Mouse (Mus musculus) embryonic facial prominence, embryonic 12.5 days (tissue): ENCODE measurements around the gene Vamp8. TPM values are rescaled to one million over a fixed set of nuclear protein-coding genes. Genes with fewer than 3 reads are reported as not detected.

Experiments used
- ATAC-seq: fragments of 200-750 bp; cut with Nextera tagmentation; 2 replicates; pipeline ENCODE4 v1.8.0; 2017; ENCODE audit not compliant: insufficient number of reproducible peaks, insufficient read depth, low FRiP score, low TSS enrichment
- H3K27ac ChIP-seq: fragments of 300-500 bp; sonication (generic); 2 replicates; pipeline ENCODE4 v1.5.1; 2016; ENCODE audit warnings: mild to moderate bottlenecking
- H3K27me3 ChIP-seq: fragments of 300-500 bp; sonication (generic); 2 replicates; pipeline ENCODE4 v1.6.1; 2016; ENCODE audit warnings: mild to moderate bottlenecking, moderate library complexity
- H3K36me3 ChIP-seq: fragments of 300-500 bp; sonication (generic); 2 replicates; pipeline ENCODE4 v1.6.1; 2016; ENCODE audit warnings: mild to moderate bottlenecking
- H3K4me1 ChIP-seq: fragments of 300-500 bp; sonication (generic); 2 replicates; pipeline ENCODE4 v1.6.1; 2016
- H3K4me2 ChIP-seq: fragments of 300-500 bp; sonication (generic); replicated peaks from 2 replicates; pipeline ENCODE4 v1.6.1; 2016; ENCODE audit warnings: mild to moderate bottlenecking, moderate library complexity
- H3K4me3 ChIP-seq: fragments of 300-500 bp; sonication (generic); 2 replicates; pipeline ENCODE4 v1.5.1; 2016; ENCODE audit warnings: mild to moderate bottlenecking
- H3K9ac ChIP-seq: fragments of 300-500 bp; sonication (generic); 2 replicates; pipeline ENCODE4 v1.6.1; 2016; ENCODE audit warnings: mild to moderate bottlenecking, moderate library complexity
- H3K9me3 ChIP-seq: fragments of 300-500 bp; sonication (generic); 2 replicates; pipeline ENCODE4 v1.6.1; 2016; ENCODE audit warnings: mild to moderate bottlenecking, moderate library complexity
- whole genome bisulfite sequencing: fragments of 180-500 bp; shearing (Covaris S2); methylation state at CpG from one replicate; pipeline ENCODE4 v1.1.7; 2016; 5-methylcytosine and 5-hydroxymethylcytosine counted together
- polyA plus RNA-seq: library from polyadenylated mRNA; unstranded; fragments of >200 nt; fragmentation: Nextera tagmentation; extraction: Ambion mirVana; gene quantifications from 2 replicates; pipeline ENCODE4 v1.2.1, GENCODE M21; 2016

The Vamp8 gene
- 90.7 and 98.1 TPM in 2 replicates for polyA plus RNA-seq

DNA sequence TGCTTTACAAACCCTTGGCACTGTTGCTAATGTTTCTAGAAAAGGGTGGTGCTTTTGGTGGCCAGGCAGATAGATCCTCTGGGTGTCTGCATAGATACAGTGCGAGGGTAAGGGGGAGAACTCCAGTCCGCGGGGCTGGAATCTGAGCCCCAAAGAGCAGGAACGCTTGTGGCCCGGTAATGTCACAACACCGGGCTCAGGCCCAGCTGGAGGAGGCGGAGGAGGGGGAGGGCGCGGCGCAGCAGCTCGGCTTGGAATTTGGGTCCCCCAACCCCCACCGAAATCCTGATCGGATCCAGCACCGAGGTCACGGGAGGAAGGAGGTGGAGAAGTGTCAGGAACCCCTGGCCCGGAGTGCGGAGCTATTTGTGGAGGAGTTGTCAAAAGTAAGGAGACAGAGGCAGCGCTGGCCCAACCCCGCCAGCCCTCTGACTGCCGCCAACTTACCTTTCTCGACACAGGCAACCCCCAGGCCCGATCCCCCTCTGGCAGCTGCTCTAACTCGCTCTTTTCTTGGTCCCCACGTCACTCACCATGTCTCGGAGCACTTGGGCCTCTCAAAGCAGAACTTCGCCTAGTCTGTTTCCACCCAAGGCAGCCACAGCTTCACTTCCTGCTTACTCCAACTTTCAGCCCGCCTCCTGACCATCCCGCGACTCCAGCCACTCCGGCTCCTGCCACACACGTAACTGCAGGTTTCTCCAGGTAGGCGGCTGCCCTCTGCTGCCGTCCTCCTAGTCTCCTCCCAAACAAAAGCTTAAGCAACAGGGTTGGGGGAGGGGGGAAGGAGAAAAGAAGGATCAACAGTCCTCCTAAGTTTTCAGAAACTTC, at the start of gene Vamp8:
Gene Vamp8, minus strand, starts transcription at position 763 of the 831 bp plus-strand sequence.
- WGBS, result under 1% methylated on average over 33 of the region's 33 CpGs
- Histone ChIP-seq H3K9me3 (no peaks in the 10 kb centered on the region; the same call in 1 of the 2 replicates), H3K27ac (peak within 1 kb of the TSS; percentile 90), H3K9ac (peak within 1 kb of the TSS; percentile 66), H3K4me3 (peak within 1 kb of the TSS; percentile 56), H3K27me3 (no peaks in the 10 kb centered on the region), H3K4me2 (peak within 1 kb of the TSS; percentile 70), H3K36me3 (peaks cover 4% of the 10 kb centered on the region), H3K4me1 (peaks cover 18% of the 10 kb centered on the region; the same call in 1 of the 2 replicates)
- ATAC-seq, result peak; percentile 65; the same call in 1 of the 2 replicates

DNA sequence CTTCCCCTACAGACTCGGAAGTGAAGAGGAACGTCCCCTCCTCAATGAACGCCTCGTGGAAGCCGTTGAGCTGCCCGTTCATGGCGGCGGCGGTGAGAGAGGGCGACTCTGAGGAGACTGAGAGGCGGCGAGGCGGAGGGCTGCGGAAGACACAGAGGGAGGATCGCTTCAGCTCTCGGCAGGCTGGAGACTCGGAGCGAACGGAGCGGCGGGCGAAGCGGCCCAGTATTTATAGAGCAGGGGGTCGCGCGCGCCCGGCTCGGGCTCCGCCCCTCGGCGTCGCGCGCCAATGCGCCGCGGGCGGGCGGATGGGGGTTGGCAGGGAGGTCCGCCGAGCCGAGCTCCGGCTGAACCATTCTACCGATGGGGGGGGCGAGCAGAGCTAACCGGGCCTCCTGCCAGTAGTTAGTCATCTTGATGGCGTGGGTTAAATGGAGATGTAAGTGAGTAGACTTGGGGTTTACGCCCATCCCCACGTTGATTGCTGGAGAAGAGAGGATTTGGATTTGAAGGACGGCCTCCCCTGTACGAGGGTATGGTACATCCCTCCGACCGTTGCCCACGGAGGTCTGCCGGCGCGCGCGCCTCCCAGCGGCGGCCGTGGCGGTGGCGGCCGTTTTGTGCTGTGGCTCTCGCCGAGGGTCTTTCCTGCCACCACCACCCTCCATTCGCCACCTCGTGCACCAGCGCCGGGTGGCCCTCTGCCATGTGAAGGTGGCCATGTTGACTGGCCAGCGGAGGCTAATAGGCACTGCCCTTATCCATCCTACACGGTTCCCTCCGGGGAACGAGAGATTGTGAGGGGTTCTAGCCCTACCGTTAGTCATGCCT, 49.1 kb upstream of the Vamp8 start, which contains the start of gene Mat2a:
Gene Mat2a, minus strand, starts transcription at position 204 of the 831 bp plus-strand sequence.
- H3K4me2 ChIP-seq, result peak within 1 kb of the TSS; percentile 90
- WGBS, result under 1% methylated on average over 76 of the region's 77 CpGs
- no peaks in the 10 kb centered on the region for H3K9me3 ChIP-seq
- H3K36me3 ChIP-seq, result peaks cover 29% of the 10 kb centered on the region
- peak within 1 kb of the TSS; percentile 57 for H3K4me3 ChIP-seq
- peak within 1 kb of the TSS; percentile 84 for H3K9ac ChIP-seq
- ATAC-seq, result peak; percentile 93
- H3K27me3 ChIP-seq, result no peaks in the 10 kb centered on the region
- peak within 1 kb of the TSS; percentile 96 for H3K27ac ChIP-seq
- H3K4me1 ChIP-seq, result peaks cover 25% of the 10 kb centered on the region

DNA sequence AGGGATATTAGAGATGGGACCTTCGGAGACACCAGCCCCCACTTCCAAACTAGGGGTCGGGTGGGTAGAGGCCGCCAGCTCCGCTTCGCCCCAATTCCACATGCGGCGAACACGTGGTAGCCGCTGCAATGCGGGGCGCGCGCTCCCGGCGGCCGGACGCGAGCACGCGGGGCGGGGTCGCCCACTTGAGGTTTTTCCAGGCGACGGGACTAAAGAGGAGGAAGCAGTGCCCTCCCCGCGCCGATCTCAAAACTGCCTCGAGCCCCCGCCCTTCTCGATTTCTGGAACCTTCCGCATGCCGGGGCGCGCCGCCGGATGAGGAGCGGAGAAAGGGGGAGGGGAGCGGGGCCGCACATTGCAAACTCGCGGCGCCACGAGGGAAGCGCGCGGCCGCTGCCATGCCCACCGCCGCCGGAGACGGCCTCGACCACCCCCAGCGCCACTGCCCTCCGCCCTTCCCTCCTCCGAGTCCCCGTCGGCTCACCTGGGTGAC, 48.4 kb upstream of the Vamp8 start:
- Histone ChIP-seq H3K4me3 (peak overlapping the region; percentile 57), H3K9ac (peak overlapping the region; percentile 84), H3K9me3 (no peaks in the 10 kb centered on the region), H3K4me2 (peak overlapping the region; percentile 90), H3K27me3 (no peaks in the 10 kb centered on the region), H3K27ac (peak overlapping the region; percentile 96), H3K36me3 (peaks cover 34% of the 10 kb centered on the region), H3K4me1 (peaks cover 25% of the 10 kb centered on the region)
- peak; percentile 22 for ATAC-seq
- whole genome bisulfite sequencing, result under 1% methylated on average over 55 of the region's 57 CpGs

DNA sequence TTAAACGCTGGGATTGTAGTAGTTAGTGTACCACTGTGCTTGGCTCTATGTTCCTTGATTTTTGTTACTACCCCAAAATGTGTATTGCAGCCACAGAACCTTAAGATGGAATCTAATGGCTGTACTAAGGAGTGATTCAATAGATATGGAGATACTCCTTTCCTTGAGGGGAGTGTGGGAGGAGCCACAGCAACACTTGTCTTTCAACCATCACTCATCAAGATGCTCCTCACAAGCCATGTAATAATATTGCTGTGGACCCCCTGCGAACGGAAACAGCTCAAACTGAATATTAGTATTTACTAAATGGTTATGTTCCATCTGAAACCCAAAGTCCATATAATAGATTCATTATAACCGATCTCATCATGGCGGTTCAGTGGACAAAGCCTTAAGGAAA, 47.7 kb upstream of the Vamp8 start:
- Histone ChIP-seq H3K4me2 (peak overlapping the region; percentile 90), H3K9ac (peak overlapping the region; percentile 84), H3K9me3 (no peaks in the 10 kb centered on the region), H3K27me3 (no peaks in the 10 kb centered on the region), H3K4me1 (peaks cover 25% of the 10 kb centered on the region), H3K36me3 (peaks cover 39% of the 10 kb centered on the region), H3K4me3 (peak overlapping the region; percentile 57), H3K27ac (0 out of 2 replicates have a peak overlapping the region, but pooled peaks have one; percentile 96)
- no peak for ATAC-seq
- WGBS, result 2% methylated on average over 5 of the region's 5 CpGs

DNA sequence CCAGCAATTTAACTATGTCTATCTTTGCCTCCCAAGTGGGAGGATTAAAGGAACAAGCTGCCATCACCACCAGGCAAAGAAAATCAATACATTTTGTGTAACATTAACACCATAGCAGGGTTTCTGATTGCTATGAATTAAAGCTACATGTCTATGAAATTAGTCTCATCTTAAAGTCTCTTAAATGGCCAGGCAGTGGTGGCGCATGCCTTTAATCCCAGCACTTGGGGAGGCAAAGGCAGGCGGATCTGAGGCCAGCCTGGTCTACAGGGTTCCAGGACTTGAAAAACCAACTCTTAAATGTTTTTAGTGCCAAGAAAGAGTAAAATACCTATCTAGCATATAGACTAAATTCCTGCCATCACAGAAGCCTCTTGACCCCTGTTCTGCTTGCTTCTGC, 41.6 kb upstream of the Vamp8 start:
- H3K36me3 ChIP-seq, result peaks cover 66% of the 10 kb centered on the region

DNA sequence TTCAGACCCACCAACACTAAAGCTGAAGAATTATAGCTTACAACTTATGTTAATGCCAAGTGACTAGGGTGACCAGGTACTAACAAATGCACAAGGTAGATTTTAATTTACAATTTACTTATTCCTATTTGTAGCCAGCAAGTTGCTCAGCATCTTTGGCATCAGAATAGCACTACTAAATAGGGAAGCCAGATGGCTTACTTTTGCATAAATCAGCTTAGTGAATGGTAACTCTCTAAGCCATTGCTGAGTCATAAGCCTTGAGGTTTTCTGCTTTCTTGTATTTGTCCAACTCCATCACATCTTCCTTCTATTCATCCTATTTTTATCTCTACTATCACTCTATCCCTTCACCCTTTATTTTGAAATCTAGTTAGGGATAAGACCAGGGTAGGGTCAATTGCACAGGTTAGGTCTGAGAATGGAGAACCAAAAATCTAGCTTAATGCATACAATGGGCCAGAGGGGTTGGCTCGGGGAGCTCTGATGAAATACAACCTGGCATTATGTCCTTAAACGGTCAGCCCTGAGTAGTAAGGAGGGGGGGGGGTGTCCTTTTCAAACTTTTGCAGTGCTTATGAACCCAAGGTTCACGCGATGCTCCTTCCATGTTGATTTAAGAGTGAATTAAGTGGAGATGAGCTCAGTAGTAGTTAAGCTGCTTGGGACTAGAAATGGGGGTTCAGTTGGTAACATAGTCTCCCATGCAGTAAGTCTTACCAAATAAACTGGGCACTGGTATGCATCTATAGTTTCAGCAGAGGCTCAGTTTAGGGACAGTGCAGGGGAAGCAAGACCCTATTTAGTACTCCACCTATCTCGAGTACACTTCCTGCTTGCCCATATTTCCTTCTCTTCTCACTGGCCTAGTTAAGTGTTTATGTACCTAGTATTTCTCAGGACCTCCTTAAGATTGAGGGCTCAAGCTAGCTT, 40.8 kb upstream of the Vamp8 start:
- 39% methylated on average over 5 of the region's 5 CpGs for WGBS
- Histone ChIP-seq H3K9ac (no peak overlapping the region), H3K4me2 (no peak overlapping the region), H3K27ac (no peak overlapping the region), H3K9me3 (no peaks in the 10 kb centered on the region), H3K27me3 (no peaks in the 10 kb centered on the region), H3K36me3 (peaks cover 64% of the 10 kb centered on the region), H3K4me3 (no peak overlapping the region), H3K4me1 (no peaks in the 10 kb centered on the region)
- no peak for ATAC-seq

More for the DNA sequence above, 41.6 kb upstream of the Vamp8 start:
- ATAC-seq, result no peak
- Histone ChIP-seq H3K9me3 (no peaks in the 10 kb centered on the region), H3K27ac (no peak overlapping the region), H3K9ac (no peak overlapping the region), H3K4me3 (no peak overlapping the region), H3K4me1 (peaks cover 5% of the 10 kb centered on the region), H3K4me2 (no peak overlapping the region), H3K27me3 (no peaks in the 10 kb centered on the region)
- 79% methylated on average over 2 of the region's 2 CpGs for WGBS

DNA sequence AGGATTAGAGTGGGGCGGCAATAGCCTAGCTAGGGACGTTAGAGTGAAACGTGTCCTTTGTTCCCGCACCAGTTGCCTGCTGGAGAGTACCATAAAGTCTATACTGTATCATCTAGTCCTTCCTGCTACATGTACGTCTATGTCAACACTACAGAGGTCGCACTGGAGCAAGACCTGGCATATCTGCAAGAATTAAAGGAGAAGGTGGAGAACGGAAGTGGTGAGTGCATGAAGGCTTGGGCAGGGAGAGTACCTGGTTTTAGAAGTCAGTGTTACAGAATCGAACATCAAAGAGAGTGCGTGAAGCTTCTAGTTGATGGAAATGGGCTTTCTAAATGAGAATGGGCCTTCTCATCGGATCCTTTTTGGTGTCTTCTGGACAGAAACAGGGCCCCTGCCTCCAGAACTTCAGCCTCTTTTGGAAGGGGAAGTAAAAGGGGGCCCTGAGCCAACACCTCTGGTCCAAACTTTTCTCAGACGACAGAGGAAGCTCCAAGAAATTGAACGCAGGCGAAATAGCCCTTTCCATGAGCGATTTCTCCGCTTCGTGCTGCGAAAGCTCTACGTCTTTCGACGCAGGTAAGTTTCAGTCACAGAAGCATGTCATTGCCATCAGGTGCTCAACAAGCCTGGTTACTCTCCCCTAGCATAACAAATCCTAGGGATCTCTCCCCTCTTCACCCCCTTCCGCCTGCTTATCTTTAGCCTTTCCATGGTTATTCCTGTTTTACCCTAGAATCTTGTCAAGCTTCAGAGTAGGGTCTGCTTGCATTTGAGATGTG, 38.7 kb upstream of the Vamp8 start:
- H3K9me3 ChIP-seq, result no peaks in the 10 kb centered on the region
- 90% methylated on average over 21 of the region's 21 CpGs for WGBS
- no peaks in the 10 kb centered on the region for H3K4me1 ChIP-seq
- no peak overlapping the region for H3K9ac ChIP-seq
- no peak overlapping the region for H3K27ac ChIP-seq
- no peak overlapping the region for H3K4me2 ChIP-seq
- H3K27me3 ChIP-seq, result no peaks in the 10 kb centered on the region
- no peak overlapping the region for H3K4me3 ChIP-seq
- ATAC-seq, result no peak
- H3K36me3 ChIP-seq, result peaks cover 65% of the 10 kb centered on the region

DNA sequence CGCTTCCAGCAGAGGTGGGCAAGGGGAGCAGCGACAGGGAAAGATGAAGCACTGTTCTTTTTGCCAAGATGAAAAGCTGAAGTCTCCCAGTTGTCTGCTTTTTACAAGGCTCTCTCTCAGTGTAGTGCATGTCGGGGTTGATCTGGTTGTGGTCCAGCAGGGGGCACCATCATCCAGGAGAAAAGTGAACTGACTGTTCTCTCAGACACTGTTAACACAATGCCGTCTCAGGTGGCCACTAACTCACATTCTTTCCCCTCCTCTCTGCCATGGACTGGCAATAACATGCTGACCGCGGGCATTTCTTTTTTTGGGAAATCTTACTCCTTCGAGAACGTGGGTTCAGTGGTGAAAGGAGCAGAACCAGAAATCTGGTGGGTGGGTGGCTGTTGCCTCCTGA, 37.5 kb upstream of the Vamp8 start:
- Histone ChIP-seq H3K27ac (no peak overlapping the region), H3K4me3 (no peak overlapping the region), H3K9ac (no peak overlapping the region), H3K9me3 (no peaks in the 10 kb centered on the region), H3K4me1 (no peaks in the 10 kb centered on the region), H3K36me3 (peaks cover 69% of the 10 kb centered on the region), H3K27me3 (no peaks in the 10 kb centered on the region), H3K4me2 (no peak overlapping the region)
- 28% methylated on average over 8 of the region's 8 CpGs for WGBS
- no peak for ATAC-seq

DNA sequence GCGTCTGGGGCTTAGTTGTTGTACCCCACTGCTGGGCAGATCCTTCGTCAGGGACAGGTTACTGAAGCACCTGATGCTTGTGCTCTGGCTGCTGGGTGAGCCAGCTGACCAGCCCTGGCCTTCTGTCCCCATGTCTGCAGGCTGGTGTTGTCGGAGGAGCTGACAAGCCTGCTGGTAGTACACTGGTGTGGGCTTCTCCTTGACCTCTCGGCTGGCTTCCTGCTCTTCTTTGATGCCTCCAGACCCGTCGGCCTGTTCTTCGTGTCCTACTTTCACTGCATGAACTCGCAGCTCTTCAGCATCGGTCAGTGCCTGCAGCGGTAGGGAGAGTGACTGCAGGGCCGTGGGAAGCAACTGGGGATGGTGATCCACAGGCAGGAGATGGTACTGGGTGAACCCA, 35.1 kb upstream of the Vamp8 start:
- Histone ChIP-seq H3K4me2 (no peak overlapping the region), H3K4me1 (no peaks in the 10 kb centered on the region), H3K9me3 (no peaks in the 10 kb centered on the region), H3K9ac (no peak overlapping the region), H3K36me3 (peaks cover 70% of the 10 kb centered on the region), H3K27ac (no peak overlapping the region), H3K4me3 (no peak overlapping the region), H3K27me3 (no peaks in the 10 kb centered on the region)
- WGBS, result 95% methylated on average over 11 of the region's 11 CpGs
- ATAC-seq, result no peak

DNA sequence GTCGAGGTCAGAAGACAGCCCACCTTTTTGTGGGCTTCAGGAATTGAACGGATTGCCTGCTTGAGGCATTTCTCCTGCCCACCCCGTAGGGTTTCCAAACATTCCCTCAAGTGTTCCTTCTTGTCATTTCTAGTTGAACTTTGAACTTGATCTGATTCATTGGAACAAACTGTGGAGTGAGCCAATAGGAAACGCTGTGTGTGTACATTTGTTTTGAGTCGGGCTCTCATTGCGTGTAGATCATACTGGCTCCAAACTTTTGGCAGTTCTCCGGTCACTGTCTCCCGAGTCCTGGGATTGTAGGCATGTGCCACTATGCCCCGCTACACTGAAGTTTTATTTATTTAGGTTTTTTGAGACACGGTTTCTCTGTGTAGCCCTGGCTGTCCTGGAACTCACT, 30.4 kb upstream of the Vamp8 start:
- Histone ChIP-seq H3K27ac (no peak overlapping the region), H3K4me2 (no peak overlapping the region), H3K4me1 (0 out of 2 replicates have a peak, but pooled peaks cover 5% of the 10 kb centered on the region), H3K27me3 (no peaks in the 10 kb centered on the region), H3K9me3 (no peaks in the 10 kb centered on the region), H3K4me3 (no peak overlapping the region), H3K36me3 (peaks cover 81% of the 10 kb centered on the region), H3K9ac (no peak overlapping the region)
- no peak for ATAC-seq
- WGBS, result 93% methylated on average over 10 of the region's 10 CpGs
